Mouse (Mus musculus) CH12.LX (cell line): ENCODE data around the gene Plekha4. TPM values are rescaled to one million over a fixed set of nuclear protein-coding genes. Genes with fewer than 3 reads are reported as not detected.
A peak's percentile ranks its signal among the peaks of the same experiment; 100 is the strongest.

Experiments
- DNase-seq: peaks from one replicate; pipeline ENCODE4 v3.0.0-alpha.2; 2013; ENCODE audit errors: extremely low read depth
- H3K27ac ChIP-seq: 2 replicates; pipeline ENCODE4 v1.5.1; 2012; ENCODE audit warnings: low read depth, mild to moderate bottlenecking, control low read depth, moderate library complexity; ENCODE audit not compliant: insufficient read depth
- H3K27me3 ChIP-seq: replicated peaks from 2 replicates; pipeline ENCODE3; 2012; ENCODE audit warnings: inconsistent platforms
- H3K36me3 ChIP-seq, 2 experiments: replicated peaks in 1 of 2; 2 replicates each; pipeline versions ENCODE3 to v1.6.1; 2012; ENCODE audit warnings: inconsistent platforms in 1 of 2, low read length in 1 of 2, mild to moderate bottlenecking in 1 of 2, mixed read lengths in 1 of 2, moderate library complexity in 1 of 2; ENCODE audit not compliant: control insufficient read depth in 1 of 2, insufficient read depth in 1 of 2
- H3K4me1 ChIP-seq, 2 experiments: 2 replicates each; pipeline ENCODE4 v1.6.1; 2012; ENCODE audit warnings: inconsistent platforms in 1 of 2, moderate library complexity in 1 of 2; ENCODE audit not compliant: insufficient read depth in 2 of 2, control insufficient read depth in 1 of 2
- H3K4me2 ChIP-seq: 2 replicates; pipeline ENCODE4 v1.6.1; 2012; ENCODE audit warnings: low read depth, mild to moderate bottlenecking, control low read depth; ENCODE audit not compliant: poor library complexity, insufficient read depth, severe bottlenecking
- H3K4me3 ChIP-seq, 3 experiments: fragments of 150-350 bp in 1 of 3; sonication (generic) in 1 of 3; replicated peaks in 1 of 3; 2 replicates each; pipeline versions ENCODE3 to v1.5.1; 2011 to 2012; ENCODE audit warnings: low read depth in 2 of 3, low read length in 2 of 3, mild to moderate bottlenecking in 2 of 3, moderate library complexity in 2 of 3, control low read depth in 1 of 3, improper control_type of control experiment in 1 of 3, inconsistent platforms in 1 of 3, mixed read lengths in 1 of 3; ENCODE audit not compliant: poor library complexity in 1 of 3
- H3K79me2 ChIP-seq: replicated peaks from 2 replicates; pipeline ENCODE4 v1.6.1; 2012; ENCODE audit warnings: mild to moderate bottlenecking, moderate library complexity; ENCODE audit not compliant: control insufficient read depth, poor library complexity, insufficient read depth, severe bottlenecking; ENCODE audit errors: extremely low read depth
- H3K9ac ChIP-seq: 2 replicates; pipeline ENCODE4 v1.6.1; 2012; ENCODE audit warnings: low read depth, mild to moderate bottlenecking, control low read depth, moderate library complexity; ENCODE audit not compliant: insufficient read depth
- H3K9me3 ChIP-seq: replicated peaks from 2 replicates; pipeline ENCODE3; 2012; ENCODE audit warnings: low read length, inconsistent platforms, mixed read lengths
- BHLHE40 ChIP-seq: IDR thresholded peaks from 2 replicates; pipeline ENCODE4 v1.6.1; 2011; ENCODE audit warnings: mild to moderate bottlenecking, low read depth, low read length, improper control_type of control experiment
- CTCF ChIP-seq, 2 experiments: IDR thresholded peaks in 1 of 2; conservative IDR thresholded peaks in 1 of 2; 2 replicates each; pipeline ENCODE4 v1.5.1; 2011 to 2012; ENCODE audit warnings: low read depth in 2 of 2, low read length in 2 of 2, improper control_type of control experiment in 1 of 2, inconsistent platforms in 1 of 2, mild to moderate bottlenecking in 1 of 2, moderate library complexity in 1 of 2
- ELF1 ChIP-seq: IDR thresholded peaks from 2 replicates; pipeline ENCODE4 v1.6.1; 2014; ENCODE audit warnings: low read depth, mild to moderate bottlenecking, inconsistent platforms, low read length, improper control_type of control experiment
- ETS1 ChIP-seq: conservative IDR thresholded peaks from 2 replicates; pipeline ENCODE4 v1.6.1; 2012; ENCODE audit warnings: low read depth, mild to moderate bottlenecking, inconsistent platforms, low read length, improper control_type of control experiment, moderate library complexity
- JUND ChIP-seq: conservative IDR thresholded peaks from 2 replicates; pipeline ENCODE4 v1.6.1; 2011; ENCODE audit warnings: low read depth, low read length, improper control_type of control experiment
- KAT2A ChIP-seq: IDR thresholded peaks from 2 replicates; pipeline ENCODE4 v1.6.1; 2012; ENCODE audit warnings: low read length, improper control_type of control experiment, inconsistent platforms; ENCODE audit not compliant: insufficient replicate concordance
- MAZ ChIP-seq: IDR thresholded peaks from 2 replicates; pipeline ENCODE4 v1.6.1; 2012; ENCODE audit warnings: low read depth, mild to moderate bottlenecking, inconsistent platforms, low read length, improper control_type of control experiment, moderate library complexity
- MXI1 ChIP-seq: IDR thresholded peaks from 2 replicates; pipeline ENCODE4 v1.6.1; 2011; ENCODE audit warnings: mild to moderate bottlenecking, low read depth, low read length, improper control_type of control experiment
- MYC ChIP-seq: IDR thresholded peaks from 2 replicates; pipeline ENCODE4 v1.6.1; 2011; ENCODE audit warnings: low read depth, mild to moderate bottlenecking, improper control_type of control experiment, low read length
- POLR2AphosphoS2 ChIP-seq: IDR thresholded peaks from 2 replicates; pipeline ENCODE4 v1.6.1; 2011; ENCODE audit warnings: low read depth, low read length, improper control_type of control experiment
- RAD21 ChIP-seq: IDR thresholded peaks from 2 replicates; pipeline ENCODE4 v1.6.1; 2011; ENCODE audit warnings: low read depth, mild to moderate bottlenecking, low read length, improper control_type of control experiment, moderate library complexity
- RCOR1 ChIP-seq: conservative IDR thresholded peaks from 2 replicates; pipeline ENCODE4 v1.6.1; 2012; ENCODE audit warnings: low read depth, mild to moderate bottlenecking, inconsistent platforms, low read length, improper control_type of control experiment
- SMC3 ChIP-seq: IDR thresholded peaks from 2 replicates; pipeline ENCODE4 v1.6.1; 2011; ENCODE audit warnings: low read depth, low read length, improper control_type of control experiment
- TCF12 ChIP-seq: IDR thresholded peaks from 2 replicates; pipeline ENCODE4 v1.6.1; 2014; ENCODE audit warnings: low read depth, mild to moderate bottlenecking, inconsistent platforms, low read length, improper control_type of control experiment
- UBTF ChIP-seq: IDR thresholded peaks from 2 replicates; pipeline ENCODE4 v1.6.1; 2012; ENCODE audit warnings: low read depth, mild to moderate bottlenecking, inconsistent platforms, low read length, improper control_type of control experiment, moderate library complexity
- USF2 ChIP-seq: conservative IDR thresholded peaks from 2 replicates; pipeline ENCODE4 v1.6.1; 2011; ENCODE audit warnings: low read depth, low read length, improper control_type of control experiment
- ZKSCAN1 ChIP-seq: IDR thresholded peaks from 2 replicates; pipeline ENCODE4 v1.6.1; 2012; ENCODE audit warnings: low read depth, inconsistent platforms, low read length, improper control_type of control experiment, borderline replicate concordance
- dilution Hi-C: fragments of 300-500 bp; cut with MboI; formaldehyde crosslinking; loops from 2 replicates; pipeline ENCODE4 v1.14.3; 2020; ENCODE audit warnings: low sequenced_read_pairs; ENCODE audit not compliant: extremely low pct_unique_long_range_greater_than_20kb, extremely low pct_ligation_motif_present
- in situ Hi-C: fragments of 300-500 bp; cut with MboI; formaldehyde crosslinking; loops from 3 replicates; pipeline ENCODE4 v1.14.3; 2019; ENCODE audit warnings: low sequenced_read_pairs, low pct_ligation_motif_present, low pct_unique_long_range_greater_than_20kb, mixed read lengths
- polyA plus RNA-seq: library from polyadenylated mRNA; unstranded; fragments of >175 nt; gene quantifications from 2 replicates; pipeline ENCODE4 v1.2.1, GENCODE M21; 2012; ENCODE audit warnings: low read depth; ENCODE audit not compliant: insufficient read length
- total RNA-seq, 2 experiments: library from RNA; depleted of rRNA; stranded (reverse); fragments of 300-350 nt in 1 of 2; fragments of >200 nt in 1 of 2; gene quantifications; 2 replicates each; pipeline ENCODE4 v1.2.3; 2012 to 2014

The Plekha4 gene
- total and polyA plus RNA-seq, 3 experiments = 0.25 to 0.90 (median 0.28) TPM

DNA sequence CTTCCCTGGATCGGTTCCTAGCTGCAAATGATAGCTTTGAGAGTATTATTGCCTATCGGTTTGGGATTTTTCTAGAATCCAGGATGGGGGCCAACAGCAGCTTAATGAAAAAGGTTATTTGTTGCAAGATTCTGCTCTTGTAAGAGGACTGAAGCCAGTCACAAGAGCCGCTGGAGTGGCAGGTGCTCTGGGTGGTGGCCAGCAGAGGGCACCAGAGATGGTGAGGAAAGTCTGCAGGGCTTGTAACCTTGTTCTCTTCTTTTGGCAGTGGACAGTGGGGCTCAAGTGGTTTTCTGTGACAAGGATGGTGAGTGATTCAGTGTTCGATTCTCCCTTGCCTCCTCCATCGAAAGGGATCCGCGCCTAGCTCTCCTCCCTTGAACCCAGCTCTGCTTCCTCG, 29.7 kb downstream of the Plekha4 start (continued):
- TF ChIP-seq MXI1 (no peak), SMC3 (peak; percentile 93), TCF12 (no peak), MYC (no peak), RCOR1 (no peak), UBTF (no peak), ZKSCAN1 (no peak), ETS1 (no peak)
- TF ChIP-seq, all 38 proteins: peak for 9

DNA sequence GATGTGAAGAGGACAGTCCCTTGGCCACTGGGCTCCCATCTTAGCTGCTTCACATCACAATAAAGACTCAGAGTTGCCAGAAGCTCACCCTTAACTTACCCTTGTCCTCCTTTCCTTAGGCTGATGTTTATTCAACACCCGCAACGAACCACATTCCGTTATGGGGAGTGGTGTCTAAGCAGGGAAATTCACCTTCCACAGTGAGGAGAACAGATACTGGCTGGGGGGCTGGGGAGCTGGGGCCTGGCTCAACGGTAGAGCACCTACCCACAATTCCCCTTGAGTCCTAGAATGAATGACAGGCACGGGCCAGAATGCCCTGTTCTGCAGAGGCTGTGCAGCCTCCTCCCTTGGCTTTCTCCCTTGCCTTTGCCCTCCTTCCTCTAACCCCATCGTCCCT, 32.8 kb downstream of the Plekha4 start:
- TF ChIP-seq POLR2AphosphoS2 = no peak
- no peak for TF ChIP-seq MYC
- no peak for TF ChIP-seq BHLHE40
- no peak for TF ChIP-seq KAT2A
- no peak for TF ChIP-seq JUND
- TF ChIP-seq RAD21 = no peak
- TF ChIP-seq ELF1 = no peak
- TF ChIP-seq MAZ = no peak
- dilution Hi-C loops (no loop called here), in situ Hi-C loops (no loop called here)
- Histone ChIP-seq H3K9me3 (no peaks in the 10 kb centered on the region), H3K79me2 (no peaks in the 10 kb centered on the region), H3K4me3 (no peak overlapping the region), H3K36me3 (peaks cover 0 to 5% of the 10 kb centered on the region in 2 experiments), H3K4me2 (no peak overlapping the region), H3K9ac (no peak overlapping the region), H3K27ac (no peak overlapping the region), H3K27me3 (no peaks in the 10 kb centered on the region), H3K4me1 (peaks cover 0 to 48% of the 10 kb centered on the region in 2 experiments; a peak in 2 of 4 replicates)
- DNase-seq = no peak

DNA sequence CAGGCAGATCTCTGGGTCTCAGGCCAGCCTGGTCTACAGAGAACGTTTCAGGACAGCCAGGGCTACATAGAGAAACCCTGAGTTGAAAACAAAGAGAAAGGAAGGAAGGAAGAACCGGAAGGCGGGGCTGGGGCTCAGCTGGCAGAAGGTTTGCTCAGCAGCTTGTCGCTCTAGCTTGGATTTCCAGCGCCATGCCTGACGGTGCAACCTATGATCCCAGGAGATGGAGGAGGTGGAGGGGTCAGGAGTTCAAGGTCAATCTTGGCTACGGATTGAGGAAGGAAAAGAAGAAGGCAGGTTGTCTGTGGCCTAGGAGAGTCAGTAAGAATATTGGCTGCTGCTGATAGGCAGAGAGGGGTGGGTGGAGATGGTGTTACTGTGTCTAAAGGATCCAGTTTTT, 34.1 kb downstream of the Plekha4 start:
- H3K79me2 ChIP-seq = no peaks in the 10 kb centered on the region
- dilution Hi-C loops = no loop called here
- H3K4me1 ChIP-seq = peaks cover 0 to 47% of the 10 kb centered on the region in 2 experiments; a peak in 2 of 4 replicates
- H3K9ac ChIP-seq = no peak overlapping the region
- TF ChIP-seq TCF12 (no peak), USF2 (no peak), CTCF (conservative IDR thresholded peaks at IDR 0.05 in 1 of 2, IDR thresholded peaks at IDR 0.05 in 1 of 2; ENCODE audit: low read depth in 2 of 2, low read length in 2 of 2) (no peak)
- H3K4me3 ChIP-seq = peak overlapping the region in 1 of 3 experiments; percentile 48
- H3K27ac ChIP-seq = no peak overlapping the region
- H3K4me2 ChIP-seq = no peak overlapping the region
- DNase-seq = no peak
- H3K9me3 ChIP-seq = no peaks in the 10 kb centered on the region
- in situ Hi-C loops = loop anchor here (5.0 kb wide), 1 partner anchor 93 kb away; the partner anchor contains the start of gene Bax
- peaks cover 0 to 5% of the 10 kb centered on the region in 2 experiments for H3K36me3 ChIP-seq
- H3K27me3 ChIP-seq = no peaks in the 10 kb centered on the region
